Mouse (Mus musculus): Measurements from ENCODE around the gene Arid1b. TPM values are rescaled to one million over a fixed set of nuclear protein-coding genes. Genes with fewer than 3 reads are reported as not detected.

Arid1b gene
- total RNA-seq, 1 experiment = 9.2 TPM

- TF ChIP-seq ZC3H11A (IDR thresholded peaks at IDR 0.05; ENCODE audit: borderline replicate concordance, low read depth, low read length) = no peak
- no peak for TF ChIP-seq CHD2 (IDR thresholded peaks at IDR 0.05; ENCODE audit: low read depth, low read length)
- no peak for TF ChIP-seq ZNF384 (IDR thresholded peaks at IDR 0.05; ENCODE audit: low read depth, low read length)
- no peak for TF ChIP-seq HCFC1 (IDR thresholded peaks at IDR 0.05; ENCODE audit: borderline replicate concordance, insufficient read depth, low read length)
- no peak for TF ChIP-seq MAFK (IDR thresholded peaks at IDR 0.05; ENCODE audit: insufficient read depth, low read depth, low read length)
- Histone ChIP-seq H3K27ac (ENCODE audit: insufficient read depth, low read depth, low read length, poor library complexity, severe bottlenecking) (no peak overlapping the region), H3K9me3 (ENCODE audit: control insufficient read depth, insufficient read depth, low read depth, low read length) (no peaks in the 10 kb centered on the region), H3K9ac (ENCODE audit: insufficient read depth, low read depth, low read length, poor library complexity, severe bottlenecking) (no peak overlapping the region), H3K4me3 (ENCODE audit: insufficient read depth in 1 of 2, low read depth in 1 of 2, low read length in 2 of 2, poor library complexity in 1 of 2, severe bottlenecking in 1 of 2) (no peak overlapping the region), H3K4me1 (ENCODE audit: control insufficient read depth in 2 of 2, insufficient read depth in 2 of 2, low read length in 2 of 2, poor library complexity in 1 of 2) (peaks cover 0 to 7% of the 10 kb centered on the region in 2 experiments; a peak in 2 of 4 replicates), H3K36me3 (ENCODE audit: control insufficient read depth, insufficient read depth, low read length, poor library complexity, severe bottlenecking) (peaks cover 5% of the 10 kb centered on the region; the same call in 1 of the 2 replicates)
- in situ Hi-C loops (cut with MboI; ENCODE audit: low sequenced_read_pairs in 2 of 2, unreplicated experiment in 2 of 2) = no loop called here
- DNase-seq (ENCODE audit: low read depth, low spot score) = no peak
Measured at GRCm38 (mm10) chr17:5344426-5344825, 350.3 kb downstream of the Arid1b start.

- Histone ChIP-seq H3K9me3 (ENCODE audit: control insufficient read depth, insufficient read depth, low read depth, low read length) (no peaks in the 10 kb centered on the region), H3K9ac (ENCODE audit: insufficient read depth, low read depth, low read length, poor library complexity, severe bottlenecking) (no peak overlapping the region), H3K36me3 (ENCODE audit: control insufficient read depth, insufficient read depth, low read length, poor library complexity, severe bottlenecking) (peaks cover 2% of the 10 kb centered on the region; the same call in 1 of the 2 replicates), H3K4me3 (ENCODE audit: insufficient read depth in 1 of 2, low read depth in 1 of 2, low read length in 2 of 2, poor library complexity in 1 of 2, severe bottlenecking in 1 of 2) (no peak overlapping the region), H3K27ac (ENCODE audit: insufficient read depth, low read depth, low read length, poor library complexity, severe bottlenecking) (no peak overlapping the region), H3K4me1 (ENCODE audit: control insufficient read depth in 2 of 2, insufficient read depth in 2 of 2, low read length in 2 of 2, poor library complexity in 1 of 2) (peaks cover 0 to 7% of the 10 kb centered on the region in 2 experiments; a peak in 2 of 4 replicates)
- in situ Hi-C loops (cut with MboI; ENCODE audit: low sequenced_read_pairs in 2 of 2, unreplicated experiment in 2 of 2) = no loop called here
- TF ChIP-seq MAFK (IDR thresholded peaks at IDR 0.05; ENCODE audit: insufficient read depth, low read depth, low read length) (no peak), CHD2 (IDR thresholded peaks at IDR 0.05; ENCODE audit: low read depth, low read length) (no peak), ZNF384 (IDR thresholded peaks at IDR 0.05; ENCODE audit: low read depth, low read length) (no peak), HCFC1 (IDR thresholded peaks at IDR 0.05; ENCODE audit: borderline replicate concordance, insufficient read depth, low read length) (no peak), ZC3H11A (IDR thresholded peaks at IDR 0.05; ENCODE audit: borderline replicate concordance, low read depth, low read length) (no peak)
- no peak for DNase-seq (ENCODE audit: low read depth, low spot score)
Measured at GRCm38 (mm10) chr17:5345810-5346209, 351.7 kb downstream of the Arid1b start.

- TF ChIP-seq CHD2 (IDR thresholded peaks at IDR 0.05; ENCODE audit: low read depth, low read length) = no peak
- no peak for TF ChIP-seq HCFC1 (IDR thresholded peaks at IDR 0.05; ENCODE audit: borderline replicate concordance, insufficient read depth, low read length)
- no peak for TF ChIP-seq ZC3H11A (IDR thresholded peaks at IDR 0.05; ENCODE audit: borderline replicate concordance, low read depth, low read length)
- no peak for TF ChIP-seq MAFK (IDR thresholded peaks at IDR 0.05; ENCODE audit: insufficient read depth, low read depth, low read length)
- no peak for TF ChIP-seq ZNF384 (IDR thresholded peaks at IDR 0.05; ENCODE audit: low read depth, low read length)
- in situ Hi-C loops (cut with MboI; ENCODE audit: low sequenced_read_pairs in 2 of 2, unreplicated experiment in 2 of 2) = no loop called here
Measured at GRCm38 (mm10) chr17:5352901-5353300, 358.8 kb downstream of the Arid1b start.

GRCm38 (mm10) chr17:5360759-5361158 lies 366.6 kb downstream of the Arid1b start:
- Histone ChIP-seq H3K9me3 (ENCODE audit: control insufficient read depth, insufficient read depth, low read depth, low read length) (no peaks in the 10 kb centered on the region), H3K4me1 (ENCODE audit: control insufficient read depth in 2 of 2, insufficient read depth in 2 of 2, low read length in 2 of 2, poor library complexity in 1 of 2) (peaks cover 0 to 2% of the 10 kb centered on the region in 2 experiments; a peak in 1 of 4 replicates), H3K27ac (ENCODE audit: insufficient read depth, low read depth, low read length, poor library complexity, severe bottlenecking) (no peak overlapping the region), H3K4me3 (ENCODE audit: insufficient read depth in 1 of 2, low read depth in 1 of 2, low read length in 2 of 2, poor library complexity in 1 of 2, severe bottlenecking in 1 of 2) (no peak overlapping the region), H3K9ac (ENCODE audit: insufficient read depth, low read depth, low read length, poor library complexity, severe bottlenecking) (no peak overlapping the region), H3K36me3 (ENCODE audit: control insufficient read depth, insufficient read depth, low read length, poor library complexity, severe bottlenecking) (no peaks in the 10 kb centered on the region)
- TF ChIP-seq MAFK (IDR thresholded peaks at IDR 0.05; ENCODE audit: insufficient read depth, low read depth, low read length) (no peak), CHD2 (IDR thresholded peaks at IDR 0.05; ENCODE audit: low read depth, low read length) (no peak)
- in situ Hi-C loops (cut with MboI; ENCODE audit: low sequenced_read_pairs in 2 of 2, unreplicated experiment in 2 of 2) = no loop called here
- no peak for DNase-seq (ENCODE audit: low read depth, low spot score)

More at GRCm38 (mm10) chr17:5352901-5353300, 358.8 kb downstream of the Arid1b start:
- Histone ChIP-seq H3K36me3 (ENCODE audit: control insufficient read depth, insufficient read depth, low read length, poor library complexity, severe bottlenecking) (no peaks in the 10 kb centered on the region), H3K9ac (ENCODE audit: insufficient read depth, low read depth, low read length, poor library complexity, severe bottlenecking) (no peak overlapping the region), H3K27ac (ENCODE audit: insufficient read depth, low read depth, low read length, poor library complexity, severe bottlenecking) (no peak overlapping the region), H3K9me3 (ENCODE audit: control insufficient read depth, insufficient read depth, low read depth, low read length) (no peaks in the 10 kb centered on the region), H3K4me3 (ENCODE audit: insufficient read depth in 1 of 2, low read depth in 1 of 2, low read length in 2 of 2, poor library complexity in 1 of 2, severe bottlenecking in 1 of 2) (no peak overlapping the region), H3K4me1 (ENCODE audit: control insufficient read depth in 2 of 2, insufficient read depth in 2 of 2, low read length in 2 of 2, poor library complexity in 1 of 2) (no peaks in the 10 kb centered on the region)
- no peak for DNase-seq (ENCODE audit: low read depth, low spot score)

- Histone ChIP-seq H3K9ac (ENCODE audit: insufficient read depth, low read depth, low read length, poor library complexity, severe bottlenecking) (no peak overlapping the region), H3K36me3 (ENCODE audit: control insufficient read depth, insufficient read depth, low read length, poor library complexity, severe bottlenecking) (no peaks in the 10 kb centered on the region), H3K9me3 (ENCODE audit: control insufficient read depth, insufficient read depth, low read depth, low read length) (no peaks in the 10 kb centered on the region), H3K27ac (ENCODE audit: insufficient read depth, low read depth, low read length, poor library complexity, severe bottlenecking) (no peak overlapping the region), H3K4me1 (ENCODE audit: control insufficient read depth in 2 of 2, insufficient read depth in 2 of 2, low read length in 2 of 2, poor library complexity in 1 of 2) (peaks cover 0 to 5% of the 10 kb centered on the region in 2 experiments; a peak in 1 of 4 replicates), H3K4me3 (ENCODE audit: insufficient read depth in 1 of 2, low read depth in 1 of 2, low read length in 2 of 2, poor library complexity in 1 of 2, severe bottlenecking in 1 of 2) (no peak overlapping the region)
- no peak for DNase-seq (ENCODE audit: low read depth, low spot score)
- TF ChIP-seq CHD2 (IDR thresholded peaks at IDR 0.05; ENCODE audit: low read depth, low read length) (no peak), ZC3H11A (IDR thresholded peaks at IDR 0.05; ENCODE audit: borderline replicate concordance, low read depth, low read length) (no peak), MAFK (IDR thresholded peaks at IDR 0.05; ENCODE audit: insufficient read depth, low read depth, low read length) (no peak), ZNF384 (IDR thresholded peaks at IDR 0.05; ENCODE audit: low read depth, low read length) (no peak), HCFC1 (IDR thresholded peaks at IDR 0.05; ENCODE audit: borderline replicate concordance, insufficient read depth, low read length) (no peak)
- in situ Hi-C loops (cut with MboI; ENCODE audit: low sequenced_read_pairs in 2 of 2, unreplicated experiment in 2 of 2) = no loop called here
Measured at GRCm38 (mm10) chr17:5365992-5366398, 371.9 kb downstream of the Arid1b start.

Data from ES-E14 (cell line).